Mouse (Mus musculus): ENCODE results near the gene Prep. TPM values are rescaled to one million over a fixed set of nuclear protein-coding genes. Genes with fewer than 3 reads are reported as not detected.

The Prep gene
- polyA plus RNA-seq, 1 experiment from 2014 or later = 22.1 TPM

GRCm38 (mm10) chr10:45185457-45185856 lies 118.5 kb downstream of the Prep start:
- DNase-seq (ENCODE audit: low spot score) (no peak), ATAC-seq (replicated peaks; ENCODE audit: low FRiP score) (no peak)
- Histone ChIP-seq H3K4me2 (no peak overlapping the region), H3K4me1 (replicated peaks; ENCODE audit: control insufficient read depth, insufficient read depth, low read length) (no peaks in the 10 kb centered on the region), H3K36me3 (ENCODE audit: control insufficient read depth, insufficient read depth, low read length) (no peaks in the 10 kb centered on the region), H3K4me3 (ENCODE audit: low read depth, low read length) (no peak overlapping the region), H3K27ac (ENCODE audit: low read depth, low read length) (no peak overlapping the region), H3K9me3 (ENCODE audit: control insufficient read depth, low read length) (no peaks in the 10 kb centered on the region), H3K27me3 (replicated peaks; ENCODE audit: control insufficient read depth, insufficient read depth, low read length) (no peaks in the 10 kb centered on the region), H3K9ac (ENCODE audit: low read depth, low read length) (no peak overlapping the region)
- WGBS = 82% methylated on average over 2 of the region's 2 CpGs

GRCm38 (mm10) chr10:45193330-45194310 lies 126.6 kb downstream of the Prep start:
- no peak for DNase-seq (ENCODE audit: low spot score)
- H3K27me3 ChIP-seq (replicated peaks; ENCODE audit: control insufficient read depth, insufficient read depth, low read length) = no peaks in the 10 kb centered on the region
- H3K4me2 ChIP-seq = no peak overlapping the region
- 71% methylated on average over 14 of the region's 14 CpGs for WGBS
- H3K9me3 ChIP-seq (ENCODE audit: control insufficient read depth, low read length) = no peaks in the 10 kb centered on the region
- H3K9ac ChIP-seq (ENCODE audit: low read depth, low read length) = no peak overlapping the region
- H3K4me3 ChIP-seq (ENCODE audit: low read depth, low read length) = no peak overlapping the region
- no peaks in the 10 kb centered on the region for H3K36me3 ChIP-seq (ENCODE audit: control insufficient read depth, insufficient read depth, low read length)
- ATAC-seq (replicated peaks; ENCODE audit: low FRiP score) = no peak
- H3K27ac ChIP-seq (ENCODE audit: low read depth, low read length) = no peak overlapping the region
- no peaks in the 10 kb centered on the region for H3K4me1 ChIP-seq (replicated peaks; ENCODE audit: control insufficient read depth, insufficient read depth, low read length)

- H3K27ac ChIP-seq (ENCODE audit: low read depth, low read length) = no peak overlapping the region
- no peaks in the 10 kb centered on the region for H3K36me3 ChIP-seq (ENCODE audit: control insufficient read depth, insufficient read depth, low read length)
- H3K27me3 ChIP-seq (replicated peaks; ENCODE audit: control insufficient read depth, insufficient read depth, low read length) = no peaks in the 10 kb centered on the region
- WGBS = 80% methylated on average over 5 of the region's 5 CpGs
- H3K4me2 ChIP-seq = no peak overlapping the region
- no peaks in the 10 kb centered on the region for H3K9me3 ChIP-seq (ENCODE audit: control insufficient read depth, low read length)
- ATAC-seq (replicated peaks; ENCODE audit: low FRiP score) (no peak), DNase-seq (ENCODE audit: low spot score) (no peak)
- H3K9ac ChIP-seq (ENCODE audit: low read depth, low read length) = no peak overlapping the region
- no peak overlapping the region for H3K4me3 ChIP-seq (ENCODE audit: low read depth, low read length)
- H3K4me1 ChIP-seq (replicated peaks; ENCODE audit: control insufficient read depth, insufficient read depth, low read length) = no peaks in the 10 kb centered on the region
Observed at GRCm38 (mm10) chr10:45194531-45194930, 127.5 kb downstream of the Prep start.

- no peak for ATAC-seq (replicated peaks; ENCODE audit: low FRiP score)
- no peak for DNase-seq (ENCODE audit: low spot score)
Observed at GRCm38 (mm10) chr10:45204582-45204981, 137.6 kb downstream of the Prep start.

GRCm38 (mm10) chr10:45210201-45210600 lies 143.2 kb downstream of the Prep start:
- no peak overlapping the region for H3K4me3 ChIP-seq (ENCODE audit: low read depth, low read length)
- no peak for ATAC-seq (replicated peaks; ENCODE audit: low FRiP score)
- DNase-seq (ENCODE audit: low spot score) = no peak
- no peak overlapping the region for H3K4me2 ChIP-seq
- no peak overlapping the region for H3K27ac ChIP-seq (ENCODE audit: low read depth, low read length)
- no peak overlapping the region for H3K9ac ChIP-seq (ENCODE audit: low read depth, low read length)
- no peaks in the 10 kb centered on the region for H3K36me3 ChIP-seq (ENCODE audit: control insufficient read depth, insufficient read depth, low read length)
- no peaks in the 10 kb centered on the region for H3K4me1 ChIP-seq (replicated peaks; ENCODE audit: control insufficient read depth, insufficient read depth, low read length)
- no peaks in the 10 kb centered on the region for H3K27me3 ChIP-seq (replicated peaks; ENCODE audit: control insufficient read depth, insufficient read depth, low read length)
- H3K9me3 ChIP-seq (ENCODE audit: control insufficient read depth, low read length) = no peaks in the 10 kb centered on the region

More at GRCm38 (mm10) chr10:45204582-45204981, 137.6 kb downstream of the Prep start:
- H3K9ac ChIP-seq (ENCODE audit: low read depth, low read length) = no peak overlapping the region
- no peaks in the 10 kb centered on the region for H3K4me1 ChIP-seq (replicated peaks; ENCODE audit: control insufficient read depth, insufficient read depth, low read length)
- no peak overlapping the region for H3K4me2 ChIP-seq
- WGBS = 56% methylated on average over 1 of the region's 1 CpGs
- H3K27me3 ChIP-seq (replicated peaks; ENCODE audit: control insufficient read depth, insufficient read depth, low read length) = no peaks in the 10 kb centered on the region
- no peaks in the 10 kb centered on the region for H3K9me3 ChIP-seq (ENCODE audit: control insufficient read depth, low read length)
- no peaks in the 10 kb centered on the region for H3K36me3 ChIP-seq (ENCODE audit: control insufficient read depth, insufficient read depth, low read length)
- H3K4me3 ChIP-seq (ENCODE audit: low read depth, low read length) = no peak overlapping the region
- no peak overlapping the region for H3K27ac ChIP-seq (ENCODE audit: low read depth, low read length)

GRCm38 (mm10) chr10:45216676-45217075 lies 149.7 kb downstream of the Prep start:
- Histone ChIP-seq H3K36me3 (ENCODE audit: control insufficient read depth, insufficient read depth, low read length) (no peaks in the 10 kb centered on the region), H3K27ac (ENCODE audit: low read depth, low read length) (no peak overlapping the region)

More at GRCm38 (mm10) chr10:45216676-45217075, 149.7 kb downstream of the Prep start:
- no peak overlapping the region for H3K9ac ChIP-seq (ENCODE audit: low read depth, low read length)
- no peak overlapping the region for H3K4me2 ChIP-seq
- DNase-seq (ENCODE audit: low spot score) (no peak), ATAC-seq (replicated peaks; ENCODE audit: low FRiP score) (no peak)
- WGBS = 59% methylated on average over 7 of the region's 7 CpGs
- H3K4me3 ChIP-seq (ENCODE audit: low read depth, low read length) = no peak overlapping the region
- no peaks in the 10 kb centered on the region for H3K9me3 ChIP-seq (ENCODE audit: control insufficient read depth, low read length)
- no peaks in the 10 kb centered on the region for H3K4me1 ChIP-seq (replicated peaks; ENCODE audit: control insufficient read depth, insufficient read depth, low read length)
- no peaks in the 10 kb centered on the region for H3K27me3 ChIP-seq (replicated peaks; ENCODE audit: control insufficient read depth, insufficient read depth, low read length)

Small RNAs within 50 kb of the gene (microRNA-seq; reads per million reads assigned to microRNA genes)
- not detected for gene Gm23766 (ENCODE audit: borderline number of aligned reads)

Other genes with a start within 250 kb of the Prep start
- gene Popdc3, start 110.9 kb downstream of the Prep start, polyA plus RNA-seq (2014; fragmentation: Nextera tagmentation; extraction: Ambion mirVana) = 0.31 and 0.34 TPM in 2 replicates